Mouse (Mus musculus) cerebellum, postnatal 14 days (tissue): Measurements from ENCODE around the gene Itga6.
"Not testable (repeated sequence)": the region's sequence is repeated elsewhere in the genome, so short reads cannot be mapped to it uniquely, and the experiment has no call there.

Source experiments
- DNase-seq, 2 experiments: peaks; one replicate each; pipeline ENCODE4 v3.0.0; 2021; ENCODE audit warnings: mixed read lengths in 2 of 2

The Itga6 gene

GRCm38 (mm10) chr2:71745610-71746374 lies at the start of gene Itga6:
Gene Itga6 (plus strand): TSS chr2:71745616.
- DNase-seq: no peak

GRCm38 (mm10) chr2:71696776-71697175 lies 48.6 kb upstream of the Itga6 start:
- DNase-seq: no peak

- DNase-seq: no peak
Measured at GRCm38 (mm10) chr2:71697408-71698336, 47.7 kb upstream of the Itga6 start.

GRCm38 (mm10) chr2:71698366-71698765 lies 47.0 kb upstream of the Itga6 start:
- DNase-seq: no peak

- DNase-seq: no peak
Measured at GRCm38 (mm10) chr2:71698942-71699341, 46.5 kb upstream of the Itga6 start.

GRCm38 (mm10) chr2:71701341-71701740 lies 44.1 kb upstream of the Itga6 start:
- no peak for DNase-seq

- DNase-seq: no peak
Measured at GRCm38 (mm10) chr2:71704309-71704708, 41.1 kb upstream of the Itga6 start.

- DNase-seq: no peak
Measured at GRCm38 (mm10) chr2:71708886-71709285, 36.5 kb upstream of the Itga6 start.

GRCm38 (mm10) chr2:71711640-71712039 lies 33.8 kb upstream of the Itga6 start:
- no peak for DNase-seq

- DNase-seq: no peak
Measured at GRCm38 (mm10) chr2:71714416-71714815, 31.0 kb upstream of the Itga6 start.

GRCm38 (mm10) chr2:71719005-71719386 lies 26.4 kb upstream of the Itga6 start:
- no peak for DNase-seq

- peak; percentile 64 to 67 for DNase-seq
Measured at GRCm38 (mm10) chr2:71719387-71720034, 25.9 kb upstream of the Itga6 start.

- not testable (repeated sequence) for DNase-seq
Measured at GRCm38 (mm10) chr2:71720556-71720955, 24.9 kb upstream of the Itga6 start.

- DNase-seq: no peak
Measured at GRCm38 (mm10) chr2:71722913-71723312, 22.5 kb upstream of the Itga6 start.

GRCm38 (mm10) chr2:71723623-71724022 lies 21.8 kb upstream of the Itga6 start:
- DNase-seq: no peak

GRCm38 (mm10) chr2:71724028-71724427 lies 21.4 kb upstream of the Itga6 start:
- DNase-seq: no peak

GRCm38 (mm10) chr2:71725446-71725845 lies 20.0 kb upstream of the Itga6 start:
- no peak for DNase-seq

GRCm38 (mm10) chr2:71726883-71727676 lies 18.3 kb upstream of the Itga6 start:
- DNase-seq: no peak

- DNase-seq: no peak
Measured at GRCm38 (mm10) chr2:71728341-71728740, 17.1 kb upstream of the Itga6 start.

- no peak for DNase-seq
Measured at GRCm38 (mm10) chr2:71728796-71729195, 16.6 kb upstream of the Itga6 start.

- DNase-seq: peak; percentile 27 to 38
Measured at GRCm38 (mm10) chr2:71730623-71731612, 14.5 kb upstream of the Itga6 start.
